Mouse (Mus musculus) kidney, adult 2 months (tissue): ENCODE results near the gene Etl4.

Experiments used
- CTCF ChIP-seq: fragments of 200-500 bp; conservative IDR thresholded peaks from 2 replicates; pipeline ENCODE4 v1.5.1; 2011; ENCODE audit warnings: low read depth, mild to moderate bottlenecking, control low read depth, low read length, moderate library complexity, mixed read lengths; ENCODE audit not compliant: insufficient read depth, insufficient read length
- POLR2A ChIP-seq: fragments of 200-500 bp; IDR thresholded peaks from one replicate; pipeline ENCODE4 v1.6.1; 2011; ENCODE audit warnings: low read depth, low read length, control low read depth

DNA sequence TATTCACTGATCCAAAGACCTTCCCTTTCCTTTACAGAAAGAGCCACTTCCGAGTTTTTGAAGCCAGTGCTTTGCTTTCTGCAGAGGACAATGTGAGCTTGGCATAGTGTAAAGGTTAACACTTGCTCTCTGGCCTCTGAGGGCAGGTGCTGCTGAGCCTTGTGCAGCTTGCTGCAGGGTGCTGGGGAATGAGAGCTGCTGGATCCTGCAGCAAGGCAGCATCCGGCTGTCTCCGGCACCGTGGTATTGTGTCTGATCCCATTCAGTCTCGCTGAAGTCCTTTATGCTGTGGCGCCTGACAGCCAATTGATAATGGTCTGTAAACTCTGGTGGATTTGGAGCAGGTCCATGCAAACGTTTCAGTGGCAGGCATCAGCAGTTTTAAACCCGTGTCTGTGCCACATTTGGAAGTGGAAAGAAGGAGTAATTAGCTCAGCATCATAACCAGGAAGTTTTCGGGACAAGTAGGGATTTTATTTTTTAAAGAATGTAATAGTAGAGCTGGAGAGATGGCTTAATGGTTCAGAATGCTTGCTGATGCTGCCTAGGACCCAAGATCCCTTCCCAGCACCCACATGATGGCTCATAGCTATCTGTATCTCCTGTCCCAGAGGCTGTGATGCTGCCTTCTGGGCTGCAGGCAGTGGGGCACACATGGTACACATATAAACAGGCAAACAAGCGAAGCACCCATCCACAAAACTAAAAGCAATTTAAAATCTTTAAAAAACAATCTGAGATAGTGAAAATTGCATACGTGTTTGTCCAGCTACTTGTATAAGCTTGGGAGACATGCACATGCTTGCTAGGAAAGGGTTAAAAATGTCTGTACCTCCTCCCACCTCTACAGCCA, 637.1 kb downstream of the Etl4 start:
- TF ChIP-seq CTCF: no peak
- TF ChIP-seq POLR2A: no peak
